Mouse (Mus musculus) lung, adult 2 months (tissue): Measurements from ENCODE around the gene Stat5a. TPM values are rescaled to one million over a fixed set of nuclear protein-coding genes. Genes with fewer than 3 reads are reported as not detected.

Experiments used
- DNase-seq: peaks from one replicate; pipeline ENCODE4 v3.0.0; 2022
- H3K4me1 ChIP-seq: fragments of 200-500 bp; 2 replicates; pipeline ENCODE4 v1.6.1; 2011; ENCODE audit warnings: low read length; ENCODE audit not compliant: control insufficient read depth, insufficient read depth
- H3K4me3 ChIP-seq: fragments of 200-500 bp; replicated peaks from 2 replicates; pipeline ENCODE3; 2011; ENCODE audit warnings: low read depth, mild to moderate bottlenecking, control low read depth, low read length; ENCODE audit errors: extremely low read depth
- CTCF ChIP-seq: fragments of 200-500 bp; IDR thresholded peaks from 2 replicates; pipeline ENCODE4 v1.5.1; 2011; ENCODE audit warnings: mild to moderate bottlenecking, low read length, control low read depth; ENCODE audit not compliant: insufficient read depth
- POLR2A ChIP-seq: fragments of 200-500 bp; IDR thresholded peaks from 2 replicates; pipeline ENCODE4 v1.6.1; 2011; ENCODE audit warnings: low read depth, mild to moderate bottlenecking, control low read depth, low read length, borderline replicate concordance; ENCODE audit errors: extremely low read depth
- WGBS: fragments of 180-500 bp; shearing (Covaris S2); methylation state at CpG from one replicate; pipeline ENCODE4 v1.1.7; 2018; 5-methylcytosine and 5-hydroxymethylcytosine counted together
- polyA plus RNA-seq: library from polyadenylated mRNA; depleted of rRNA; stranded (reverse); fragments of >200 nt; gene quantifications from 2 replicates; pipeline ENCODE4 v1.2.3, GENCODE M21; 2012; rRNA removed

The Stat5a gene
- 19.0 and 20.4 TPM in 2 replicates for polyA plus RNA-seq

- TF ChIP-seq CTCF (no peak), POLR2A (no peak)
- H3K4me3 ChIP-seq = peak within 1 kb of the TSS; percentile 81
- 28% methylated on average over 9 of the region's 9 CpGs for WGBS
- H3K4me1 ChIP-seq = peaks cover 5% of the 10 kb centered on the region; the same call in 1 of the 2 replicates
- peak; percentile 60 for DNase-seq
Observed at GRCm38 (mm10) chr11:100858935-100859578, at the start of gene Stat5a. Stat5a (plus strand) TSS chr11:100859351.

- peaks cover 4% of the 10 kb centered on the region for H3K4me1 ChIP-seq
- TF ChIP-seq POLR2A = no peak
- no peak for TF ChIP-seq CTCF
- WGBS = 78% methylated on average over 9 of the region's 9 CpGs
- no peak overlapping the region for H3K4me3 ChIP-seq
- no peak for DNase-seq
Observed at GRCm38 (mm10) chr11:100810516-100810915, 48.6 kb upstream of the Stat5a start.

GRCm38 (mm10) chr11:100811132-100811531, 48.0 kb upstream of the Stat5a start:
- no peak for DNase-seq
- 91% methylated on average over 2 of the region's 2 CpGs for WGBS

GRCm38 (mm10) chr11:100814498-100814897, 44.7 kb upstream of the Stat5a start:
- Histone ChIP-seq H3K4me3 (no peak overlapping the region), H3K4me1 (peaks cover 11% of the 10 kb centered on the region)
- no peak for TF ChIP-seq POLR2A
- TF ChIP-seq CTCF = no peak
- DNase-seq = peak; percentile 61
- WGBS = 20% methylated on average over 13 of the region's 13 CpGs

More at GRCm38 (mm10) chr11:100811132-100811531, 48.0 kb upstream of the Stat5a start:
- TF ChIP-seq CTCF = 0 out of 2 replicates have a peak, but pooled peaks have one; percentile 6
- TF ChIP-seq POLR2A = no peak
- Histone ChIP-seq H3K4me3 (no peak overlapping the region), H3K4me1 (peaks cover 9% of the 10 kb centered on the region)

GRCm38 (mm10) chr11:100816342-100816741, 42.8 kb upstream of the Stat5a start:
- 45% methylated on average over 3 of the region's 3 CpGs for WGBS
- no peak overlapping the region for H3K4me3 ChIP-seq
- no peak for TF ChIP-seq POLR2A
- TF ChIP-seq CTCF = no peak
- H3K4me1 ChIP-seq = peaks cover 11% of the 10 kb centered on the region
- no peak for DNase-seq

- WGBS = 36% methylated on average over 4 of the region's 4 CpGs
- TF ChIP-seq CTCF = no peak
- no peak for TF ChIP-seq POLR2A
- peaks cover 13% of the 10 kb centered on the region for H3K4me1 ChIP-seq
- H3K4me3 ChIP-seq = no peak overlapping the region
- no peak for DNase-seq
Observed at GRCm38 (mm10) chr11:100816801-100817200, 42.4 kb upstream of the Stat5a start.

GRCm38 (mm10) chr11:100817311-100817710, 41.8 kb upstream of the Stat5a start:
- 63% methylated on average over 9 of the region's 9 CpGs for WGBS
- no peak for DNase-seq
- no peak for TF ChIP-seq POLR2A
- no peak for TF ChIP-seq CTCF
- H3K4me1 ChIP-seq = peaks cover 17% of the 10 kb centered on the region
- no peak overlapping the region for H3K4me3 ChIP-seq

GRCm38 (mm10) chr11:100818359-100819012, 40.7 kb upstream of the Stat5a start:
- no peak for TF ChIP-seq POLR2A
- WGBS = 80% methylated on average over 15 of the region's 15 CpGs
- Histone ChIP-seq H3K4me3 (no peak overlapping the region), H3K4me1 (peaks cover 17% of the 10 kb centered on the region)
- DNase-seq = no peak

- TF ChIP-seq POLR2A (no peak), CTCF (no peak)
- no peak overlapping the region for H3K4me3 ChIP-seq
- H3K4me1 ChIP-seq = peaks cover 17% of the 10 kb centered on the region
- WGBS = 83% methylated on average over 8 of the region's 8 CpGs
- DNase-seq = no peak
Observed at GRCm38 (mm10) chr11:100819048-100819447, 40.1 kb upstream of the Stat5a start.

- H3K4me1 ChIP-seq = peaks cover 14% of the 10 kb centered on the region; the same call in 1 of the 2 replicates
- H3K4me3 ChIP-seq = no peak overlapping the region
- DNase-seq = no peak
- TF ChIP-seq POLR2A (no peak), CTCF (no peak)
- 69% methylated on average over 16 of the region's 16 CpGs for WGBS
Observed at GRCm38 (mm10) chr11:100819626-100820025, 39.5 kb upstream of the Stat5a start.
